Mouse (Mus musculus) C2C12 (cell line): ENCODE measurements around the gene Nsun2.

Experiments used
- CEBPB ChIP-seq: IDR thresholded peaks from one replicate; pipeline ENCODE4 v1.6.1; 2011; ENCODE audit warnings: low read depth, mild to moderate bottlenecking, control low read depth, moderate library complexity
- CTCF ChIP-seq: IDR thresholded peaks from one replicate; pipeline ENCODE4 v1.5.1; 2011; ENCODE audit not compliant: control insufficient read depth, insufficient read depth, insufficient read length
- MAX ChIP-seq: IDR thresholded peaks from one replicate; pipeline ENCODE4 v1.6.1; 2011; ENCODE audit warnings: mild to moderate bottlenecking, control low read depth
- MYOD1 ChIP-seq: IDR thresholded peaks from one replicate; pipeline ENCODE4 v1.6.1; 2011; ENCODE audit warnings: low read depth; ENCODE audit not compliant: control insufficient read depth, insufficient read length
- MYOG ChIP-seq: IDR thresholded peaks from one replicate; pipeline ENCODE4 v1.6.1; 2011; ENCODE audit not compliant: control insufficient read depth, insufficient read length; ENCODE audit errors: extremely low read depth

GRCm38 (mm10) chr13:69517445-69517844, 16.1 kb upstream of the Nsun2 start:
- TF ChIP-seq CTCF (no peak), MAX (no peak), MYOD1 (no peak), CEBPB (no peak), MYOG (no peak)
